Mouse (Mus musculus) hindbrain, embryonic 14.5 days (tissue): ENCODE data around the gene Urah. TPM values are rescaled to one million over a fixed set of nuclear protein-coding genes. Genes with fewer than 3 reads are reported as not detected.
A peak's percentile ranks its signal among the peaks of the same experiment; 100 is the strongest.

Experiments
- ATAC-seq: fragments of 200-750 bp; cut with Nextera tagmentation; 2 replicates; pipeline ENCODE4 v1.8.0; 2017; ENCODE audit warnings: moderate number of reproducible peaks, mild to moderate bottlenecking, moderate TSS enrichment, moderate library complexity; ENCODE audit not compliant: low FRiP score
- DNase-seq: peaks from one replicate; pipeline ENCODE4 v3.0.0-alpha.2; 2015; ENCODE audit warnings: low spot score
- H3K27ac ChIP-seq: fragments of 300-500 bp; sonication (generic); 2 replicates; pipeline ENCODE4 v1.5.1; 2014; ENCODE audit warnings: mild to moderate bottlenecking, moderate library complexity
- H3K27me3 ChIP-seq: fragments of 300-500 bp; sonication (generic); 2 replicates; pipeline ENCODE4 v1.6.1; 2014; ENCODE audit warnings: mild to moderate bottlenecking, low read length, mixed read lengths; ENCODE audit not compliant: control insufficient read depth, insufficient read depth
- H3K36me3 ChIP-seq: fragments of 300-500 bp; sonication (generic); replicated peaks from 2 replicates; pipeline ENCODE4 v1.6.1; 2014; ENCODE audit not compliant: control insufficient read depth, insufficient read depth
- H3K4me1 ChIP-seq: fragments of 300-500 bp; sonication (generic); replicated peaks from 2 replicates; pipeline ENCODE4 v1.6.1; 2014; ENCODE audit warnings: antibody characterized with exemption, low read length, mixed read lengths; ENCODE audit not compliant: control insufficient read depth, insufficient read depth
- H3K4me2 ChIP-seq: fragments of 300-500 bp; sonication (generic); replicated peaks from 2 replicates; pipeline ENCODE4 v1.6.1; 2014; ENCODE audit warnings: mild to moderate bottlenecking, moderate library complexity
- H3K4me3 ChIP-seq: fragments of 300-500 bp; sonication (generic); replicated peaks from 2 replicates; pipeline ENCODE4 v1.5.1; 2014; ENCODE audit warnings: mild to moderate bottlenecking, low read length
- H3K9ac ChIP-seq: fragments of 300-500 bp; sonication (generic); 2 replicates; pipeline ENCODE4 v1.6.1; 2014
- H3K9me3 ChIP-seq: fragments of 300-500 bp; sonication (generic); 2 replicates; pipeline ENCODE4 v1.6.1; 2016; ENCODE audit warnings: low read length; ENCODE audit not compliant: control insufficient read depth
- WGBS: fragments of 180-500 bp; shearing (Covaris S2); extraction: QIAGEN DNeasy Blood & Tissue Kit; methylation state at CpG from one replicate; pipeline ENCODE4 v1.1.7; 2014; 5-methylcytosine and 5-hydroxymethylcytosine counted together
- polyA plus RNA-seq: library from polyadenylated mRNA; unstranded; fragments of >200 nt; fragmentation: Nextera tagmentation; extraction: Ambion mirVana; gene quantifications from 2 replicates; pipeline ENCODE4 v1.2.1, GENCODE M21; 2014

Gene Urah
- polyA plus RNA-seq, 1 experiment from 2014 or later: 0.31 TPM

- WGBS: 83% methylated on average over 2 of the region's 2 CpGs
Measured at GRCm38 (mm10) chr7:140835758-140836087, 905 bp downstream of the Urah start.

GRCm38 (mm10) chr7:140836243-140837115 lies 1.7 kb downstream of the Urah start:
- ATAC-seq (no peak), DNase-seq (no peak)
- no peak overlapping the region for H3K4me3 ChIP-seq
- H3K9ac ChIP-seq: no peak overlapping the region
- no peaks in the 10 kb centered on the region for H3K4me1 ChIP-seq
- H3K27me3 ChIP-seq: peaks cover 9% of the 10 kb centered on the region; the same call in 1 of the 2 replicates
- H3K27ac ChIP-seq: no peak overlapping the region
- WGBS: 89% methylated on average over 9 of the region's 9 CpGs
- no peak overlapping the region for H3K4me2 ChIP-seq
- H3K9me3 ChIP-seq: no peaks in the 10 kb centered on the region
- H3K36me3 ChIP-seq: no peaks in the 10 kb centered on the region

More at GRCm38 (mm10) chr7:140835758-140836087, 905 bp downstream of the Urah start:
- H3K4me1 ChIP-seq: no peaks in the 10 kb centered on the region
- 0 out of 2 replicates have a peak, but pooled peaks cover 1% of the 10 kb centered on the region for H3K27me3 ChIP-seq
- no peak overlapping the region for H3K4me2 ChIP-seq
- no peak overlapping the region for H3K9ac ChIP-seq
- no peaks in the 10 kb centered on the region for H3K9me3 ChIP-seq
- ATAC-seq (no peak), DNase-seq (no peak)
- H3K27ac ChIP-seq: no peak overlapping the region
- no peaks in the 10 kb centered on the region for H3K36me3 ChIP-seq
- H3K4me3 ChIP-seq: no peak overlapping the region

- H3K9me3 ChIP-seq: no peaks in the 10 kb centered on the region
- ATAC-seq (no peak), DNase-seq (no peak)
- peaks cover 11% of the 10 kb centered on the region; the same call in 1 of the 2 replicates for H3K27me3 ChIP-seq
- WGBS: 67% methylated on average over 5 of the region's 5 CpGs
- no peaks in the 10 kb centered on the region for H3K4me1 ChIP-seq
- H3K9ac ChIP-seq: no peak overlapping the region
- no peaks in the 10 kb centered on the region for H3K36me3 ChIP-seq
- H3K4me3 ChIP-seq: no peak overlapping the region
- H3K4me2 ChIP-seq: no peak overlapping the region
- no peak overlapping the region for H3K27ac ChIP-seq
Measured at GRCm38 (mm10) chr7:140839556-140839955, 4.7 kb downstream of the Urah start.

- Histone ChIP-seq H3K9me3 (no peaks in the 10 kb centered on the region), H3K4me3 (no peak overlapping the region), H3K9ac (no peak overlapping the region), H3K27ac (no peak overlapping the region), H3K27me3 (peaks cover 11% of the 10 kb centered on the region; the same call in 1 of the 2 replicates), H3K4me1 (no peaks in the 10 kb centered on the region), H3K36me3 (no peaks in the 10 kb centered on the region), H3K4me2 (no peak overlapping the region)
- DNase-seq: no peak
- no peak for ATAC-seq
- 42% methylated on average over 19 of the region's 19 CpGs for WGBS
Measured at GRCm38 (mm10) chr7:140840750-140841735, 6.2 kb downstream of the Urah start.

- Histone ChIP-seq H3K9ac (no peak overlapping the region), H3K9me3 (no peaks in the 10 kb centered on the region), H3K27me3 (peaks cover 11% of the 10 kb centered on the region; the same call in 1 of the 2 replicates), H3K4me1 (no peaks in the 10 kb centered on the region), H3K4me2 (no peak overlapping the region), H3K4me3 (no peak overlapping the region), H3K36me3 (no peaks in the 10 kb centered on the region), H3K27ac (no peak overlapping the region)
- WGBS: 80% methylated on average over 7 of the region's 7 CpGs
- DNase-seq: no peak
- no peak for ATAC-seq
Measured at GRCm38 (mm10) chr7:140843806-140844205, 9.0 kb downstream of the Urah start.

- H3K4me2 ChIP-seq: no peak within 1 kb of the TSS
- 35% methylated on average over 14 of the region's 14 CpGs for WGBS
- H3K9ac ChIP-seq: no peak within 1 kb of the TSS
- no peaks in the 10 kb centered on the region for H3K36me3 ChIP-seq
- H3K4me1 ChIP-seq: no peaks in the 10 kb centered on the region
- H3K9me3 ChIP-seq: no peaks in the 10 kb centered on the region
- ATAC-seq: peak; percentile 76
- peak; percentile 87 for DNase-seq
- peaks cover 11% of the 10 kb centered on the region; the same call in 1 of the 2 replicates for H3K27me3 ChIP-seq
- no peak within 1 kb of the TSS for H3K4me3 ChIP-seq
- H3K27ac ChIP-seq: no peak within 1 kb of the TSS
Measured at GRCm38 (mm10) chr7:140844905-140845665, 10.3 kb downstream of the Urah start, which contains the start of gene Scgb1c1. Scgb1c1 (plus strand) TSS chr7:140845547.

GRCm38 (mm10) chr7:140845683-140846082 lies 10.9 kb downstream of the Urah start:
- Histone ChIP-seq H3K4me3 (no peak overlapping the region), H3K27me3 (peaks cover 11% of the 10 kb centered on the region; the same call in 1 of the 2 replicates), H3K4me1 (no peaks in the 10 kb centered on the region), H3K9ac (no peak overlapping the region), H3K4me2 (no peak overlapping the region), H3K9me3 (no peaks in the 10 kb centered on the region), H3K27ac (no peak overlapping the region), H3K36me3 (no peaks in the 10 kb centered on the region)
- ATAC-seq (no peak), DNase-seq (no peak)
- 69% methylated on average over 4 of the region's 4 CpGs for WGBS

- DNase-seq: no peak
- WGBS: 90% methylated on average over 10 of the region's 10 CpGs
- H3K27ac ChIP-seq: no peak overlapping the region
Measured at GRCm38 (mm10) chr7:140846676-140847075, 11.9 kb downstream of the Urah start.

More at GRCm38 (mm10) chr7:140846676-140847075, 11.9 kb downstream of the Urah start:
- no peak overlapping the region for H3K9ac ChIP-seq
- H3K4me3 ChIP-seq: no peak overlapping the region
- no peaks in the 10 kb centered on the region for H3K4me1 ChIP-seq
- no peak overlapping the region for H3K4me2 ChIP-seq
- H3K27me3 ChIP-seq: peaks cover under 1% of the 10 kb centered on the region; the same call in 1 of the 2 replicates
- no peak for ATAC-seq
- H3K9me3 ChIP-seq: no peaks in the 10 kb centered on the region
- H3K36me3 ChIP-seq: peaks cover 4% of the 10 kb centered on the region
